ENCODE assay signal across 13 mouse cellular contexts in the genomic region with DNA sequence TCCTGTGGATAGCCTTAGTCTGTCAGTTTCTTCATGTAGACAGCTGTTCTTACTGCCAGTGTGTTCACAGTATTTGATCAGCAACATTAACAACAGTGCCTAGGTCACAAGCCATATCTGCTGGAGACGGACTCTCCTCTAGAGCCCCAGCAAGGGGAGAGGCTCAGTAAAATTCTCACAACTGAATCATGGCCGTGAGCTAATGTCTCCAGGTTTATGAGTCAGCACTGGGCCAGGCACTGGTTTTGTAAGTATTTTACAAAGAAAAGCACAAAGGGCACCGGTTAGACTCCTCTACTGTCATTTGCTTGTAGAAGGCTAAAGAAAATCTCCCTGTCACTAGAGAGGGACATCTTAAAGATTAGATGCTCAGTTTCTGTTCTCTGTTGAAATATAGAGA.
"Had no signal": no experiment of that assay in that cellular context is flagged by ENCODE, and none has a peak within 500 bp of the region (broad histone marks: within the 10 kb centered on the region; RNA-seq: fewer than 3 reads in every experiment).

No protein-coding gene starts in this region.

- ATAC-seq: lung, postnatal 0 days; midbrain, embryonic 15.5 days had no signal

- H3K4me2 ChIP-seq: limb, embryonic 13.5 days; liver, embryonic 11.5 days; liver, embryonic 15.5 days; midbrain, embryonic 15.5 days had no signal

- H3K27ac ChIP-seq: limb, embryonic 13.5 days; liver, embryonic 15.5 days; midbrain, embryonic 10.5 days; midbrain, embryonic 15.5 days had no signal

- H3K4me1 ChIP-seq: liver, embryonic 15.5 days; midbrain, embryonic 10.5 days; midbrain, embryonic 15.5 days had no signal

- DNase-seq: kidney, adult 8-10 months; kidney, postnatal 25 days; lung, adult 2 months; lung, postnatal 4 days; right cerebral cortex, postnatal 14 days; thymus, adult 2 months; thymus, postnatal 25 days had no signal

- H3K9ac ChIP-seq: limb, embryonic 13.5 days; liver, embryonic 15.5 days; midbrain, embryonic 15.5 days had no signal

- H3K27me3 ChIP-seq: limb, embryonic 13.5 days; liver, embryonic 15.5 days; midbrain, embryonic 15.5 days had no signal

- H3K9me3 ChIP-seq: limb, embryonic 13.5 days; liver, embryonic 15.5 days; midbrain, embryonic 10.5 days; midbrain, embryonic 15.5 days had no signal

- H3K36me3 ChIP-seq: limb, embryonic 13.5 days; liver, embryonic 15.5 days; midbrain, embryonic 10.5 days; midbrain, embryonic 15.5 days had no signal

- H3K4me3 ChIP-seq: limb, embryonic 13.5 days; liver, embryonic 15.5 days; midbrain, embryonic 10.5 days; midbrain, embryonic 15.5 days had no signal
